Mouse (Mus musculus): ENCODE results near the gene Mapk11. TPM values are rescaled to one million over a fixed set of nuclear protein-coding genes. Genes with fewer than 3 reads are reported as not detected.

Gene Mapk11
- total RNA-seq (2023), result under 1 TPM; 0.18 to 0.24 TPM

GRCm38 (mm10) chr15:89149271-89150040, at the start of gene Mapk11:
Gene Mapk11, minus strand, starts transcription at chr15:89149628.

GRCm38 (mm10) chr15:89196313-89196706, 46.9 kb upstream of the Mapk11 start, which contains the start of gene Dennd6b:
Gene Dennd6b, minus strand, starts transcription at chr15:89196496.

GRCm38 (mm10) chr15:89180571-89181229, 31.3 kb upstream of the Mapk11 start, which contains the start of gene Plxnb2:
Gene Plxnb2, minus strand, starts transcription at chr15:89180788.

GRCm38 (mm10) chr15:89140659-89141252, 8.7 kb downstream of the Mapk11 start, which contains the start of gene Mapk12:
Gene Mapk12, minus strand, starts transcription at chr15:89140703.

GRCm38 (mm10) chr15:89128382-89129350, 20.8 kb downstream of the Mapk11 start, which contains the start of gene Hdac10:
Gene Hdac10, minus strand, starts transcription at chr15:89128700.

GRCm38 (mm10) chr15:89122649-89123366, 26.6 kb downstream of the Mapk11 start, which contains the start of gene Tubgcp6:
Gene Tubgcp6, minus strand, starts transcription at chr15:89123112.

Other genes with a start within 250 kb of the Mapk11 start
- gene Ttll8, start 195.2 kb downstream of the Mapk11 start, total RNA-seq (2023), result not detected
- not detected for gene Mlc1, start 170.6 kb downstream of the Mapk11 start, total RNA-seq (2023)
- not detected for gene Mov10l1, start 166.7 kb downstream of the Mapk11 start, total RNA-seq (2023)
- under 1 TPM in 1 of 2 experiments, not detected in 1; 0.15 TPM for gene Panx2, start 89.9 kb downstream of the Mapk11 start, total RNA-seq (2023)
- 10 to 100 TPM; 48.1 to 49.6 TPM for gene Trabd, start 74.5 kb downstream of the Mapk11 start, total RNA-seq (2023)
- 10 to 100 TPM; 21.6 to 26.8 TPM for gene Selenoo, start 60.5 kb downstream of the Mapk11 start, total RNA-seq (2023)
- 10 to 100 TPM; 23.9 to 26.2 TPM for gene Tubgcp6, start 26.5 kb downstream of the Mapk11 start, total RNA-seq (2023)
- 10 to 100 TPM; 12.4 to 12.6 TPM for gene Hdac10, start 20.9 kb downstream of the Mapk11 start, total RNA-seq (2023)
- under 1 TPM; 0.18 to 0.29 TPM for gene Mapk12, start 8.9 kb downstream of the Mapk11 start, total RNA-seq (2023)
- 10 to 100 TPM; 60.7 to 68.5 TPM for gene Plxnb2, start 31.2 kb upstream of the Mapk11 start, total RNA-seq (2023)
- 1 to 10 TPM; 1.8 to 2.3 TPM for gene Dennd6b, start 46.9 kb upstream of the Mapk11 start, total RNA-seq (2023)
- gene Ppp6r2, start 61.9 kb upstream of the Mapk11 start, total RNA-seq (2023), result 10 to 100 TPM; 32.1 to 34.2 TPM
- gene Sbf1, start 165.7 kb upstream of the Mapk11 start, total RNA-seq (2023), result 100 to 1,000 TPM; 110 to 118 TPM
- not detected for gene Adm2, start 173.1 kb upstream of the Mapk11 start, total RNA-seq (2023)
- gene Miox, start 184.8 kb upstream of the Mapk11 start, total RNA-seq (2023), result not detected
- gene Lmf2, start 206.0 kb upstream of the Mapk11 start, total RNA-seq (2023), result 10 to 100 TPM; 38.9 to 51.4 TPM
- gene Ncaph2, start 206.1 kb upstream of the Mapk11 start, total RNA-seq (2023), result 100 to 1,000 TPM in 1 of 2 experiments, 10 to 100 TPM in 1; 92.6 to 104 TPM
- 1 to 10 TPM; 5.1 to 5.4 TPM for gene Sco2, start 224.2 kb upstream of the Mapk11 start, total RNA-seq (2023)
- under 1 TPM; 0.22 to 0.24 TPM for gene Tymp, start 227.4 kb upstream of the Mapk11 start, total RNA-seq (2023)
- 1 to 10 TPM in 1 of 2 experiments, not detected in 1; 1.1 TPM for gene Odf3b, start 229.7 kb upstream of the Mapk11 start, total RNA-seq (2023)
- gene Klhdc7b, start 235.3 kb upstream of the Mapk11 start, total RNA-seq (2023), result not detected